Mouse (Mus musculus) brain, adult 2 months (tissue): ENCODE results near the gene Lnx1.

ENCODE experiments used
- DNase-seq: peaks from one replicate; pipeline ENCODE4 v3.0.0; 2011; ENCODE audit warnings: low read depth, low spot score

The Lnx1 gene

GRCm38 (mm10) chr5:74702766-74703165 is at the start of gene Lnx1:
Gene Lnx1 (minus strand): TSS chr5:74702912.
- no peak for DNase-seq

- no peak for DNase-seq
Observed at GRCm38 (mm10) chr5:74750501-74750900, 47.8 kb upstream of the Lnx1 start.

GRCm38 (mm10) chr5:74747476-74747875 is 44.8 kb upstream of the Lnx1 start:
- DNase-seq: no peak

GRCm38 (mm10) chr5:74740951-74741350 is 38.2 kb upstream of the Lnx1 start:
- no peak for DNase-seq

GRCm38 (mm10) chr5:74739435-74739834 is 36.7 kb upstream of the Lnx1 start:
- DNase-seq: peak; percentile 34

- DNase-seq: no peak
Observed at GRCm38 (mm10) chr5:74738312-74738711, 35.6 kb upstream of the Lnx1 start.

- DNase-seq: no peak
Observed at GRCm38 (mm10) chr5:74733885-74734558, 31.3 kb upstream of the Lnx1 start.

- DNase-seq: no peak
Observed at GRCm38 (mm10) chr5:74732613-74733012, 29.9 kb upstream of the Lnx1 start.

- no peak for DNase-seq
Observed at GRCm38 (mm10) chr5:74730601-74731000, 27.9 kb upstream of the Lnx1 start.

- no peak for DNase-seq
Observed at GRCm38 (mm10) chr5:74729567-74729966, 26.9 kb upstream of the Lnx1 start.

- no peak for DNase-seq
Observed at GRCm38 (mm10) chr5:74728186-74728585, 25.5 kb upstream of the Lnx1 start.

- no peak for DNase-seq
Observed at GRCm38 (mm10) chr5:74727319-74727718, 24.6 kb upstream of the Lnx1 start.

GRCm38 (mm10) chr5:74725541-74725940 is 22.8 kb upstream of the Lnx1 start:
- DNase-seq: no peak

- no peak for DNase-seq
Observed at GRCm38 (mm10) chr5:74721816-74722215, 19.1 kb upstream of the Lnx1 start.

GRCm38 (mm10) chr5:74720661-74721060 is 17.9 kb upstream of the Lnx1 start:
- DNase-seq: peak; percentile 31

GRCm38 (mm10) chr5:74716165-74716564 is 13.5 kb upstream of the Lnx1 start:
- no peak for DNase-seq

- no peak for DNase-seq
Observed at GRCm38 (mm10) chr5:74712811-74713210, 10.1 kb upstream of the Lnx1 start.

- DNase-seq: no peak
Observed at GRCm38 (mm10) chr5:74711988-74712387, 9.3 kb upstream of the Lnx1 start.

- no peak for DNase-seq
Observed at GRCm38 (mm10) chr5:74711056-74711455, 8.3 kb upstream of the Lnx1 start.

GRCm38 (mm10) chr5:74710181-74710580 is 7.5 kb upstream of the Lnx1 start:
- no peak for DNase-seq

- peak; percentile 79 for DNase-seq
Observed at GRCm38 (mm10) chr5:74704460-74704790, 1.7 kb upstream of the Lnx1 start.

GRCm38 (mm10) chr5:74703741-74704459 is 1.2 kb upstream of the Lnx1 start:
- DNase-seq: no peak

- no peak for DNase-seq
Observed at GRCm38 (mm10) chr5:74700918-74701317, 1.8 kb downstream of the Lnx1 start.
